Mouse (Mus musculus): ENCODE measurements at regions not wholly inside any gene's neighbourhood (a gene's known extent, or its start where the extent isn't known, plus 50 kb on each side); places are given as distances from the start of the nearest gene placed in this dataset.

DNA sequence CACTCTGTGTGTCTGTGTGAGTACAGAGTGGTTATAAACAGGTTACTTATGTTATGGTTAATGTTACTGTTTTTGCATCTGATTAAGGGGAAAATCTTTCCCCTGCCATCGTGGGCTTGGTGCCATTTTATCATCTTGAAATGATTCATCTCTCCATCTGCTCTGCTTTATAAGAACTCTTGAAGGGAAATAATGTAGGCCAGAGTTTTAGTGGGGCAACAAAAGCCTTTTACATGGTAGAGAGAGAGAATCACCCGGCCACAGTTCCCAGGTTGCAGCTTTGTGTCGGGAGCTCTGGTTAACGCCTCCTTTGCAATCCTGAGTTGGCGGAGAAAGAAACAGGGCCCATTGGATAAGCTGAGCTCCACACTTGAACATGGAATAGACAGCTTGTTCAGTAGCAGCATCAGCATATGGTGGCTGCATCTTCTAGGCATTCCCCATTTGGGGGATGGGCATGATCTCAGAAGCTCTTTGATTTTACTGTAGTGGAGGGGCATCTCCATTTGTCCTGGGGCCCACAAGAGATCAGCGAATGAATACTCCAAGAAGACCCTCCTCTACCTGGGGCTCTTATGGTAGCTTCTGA is 230.0 kb upstream of the Gm15217 start (continued):
- no peak for TF ChIP-seq MAFK (IDR thresholded peaks at IDR 0.05; ENCODE audit: borderline replicate concordance, low read depth, low read length)
- TF ChIP-seq ETS1 (IDR thresholded peaks at IDR 0.05; ENCODE audit: low read depth, low read length), result no peak

DNA sequence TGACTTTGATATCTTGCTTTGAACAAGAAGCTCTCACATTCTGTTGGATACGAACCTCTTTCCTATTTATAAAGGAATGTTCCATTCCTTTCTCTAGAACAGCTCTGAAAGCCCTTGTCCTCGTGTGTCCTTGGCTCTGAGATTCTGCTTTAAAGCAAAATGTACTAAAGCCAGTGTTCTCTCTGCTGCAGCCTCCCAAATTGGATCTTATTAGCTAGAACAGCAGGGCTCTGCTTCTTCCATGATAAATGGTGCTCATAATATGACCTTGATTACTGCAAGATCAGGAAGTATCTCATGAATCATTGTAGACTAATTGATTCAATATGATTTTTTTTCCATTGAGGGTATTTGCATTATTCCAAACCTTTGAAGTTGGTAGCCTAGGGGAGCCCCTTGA is 220.5 kb upstream of the Gm15217 start:
- DNase-seq (ENCODE audit: low read depth, low spot score), result no peak
- no peaks in the 10 kb centered on the region for H3K36me3 ChIP-seq (ENCODE audit: control insufficient read depth in 1 of 2, insufficient read depth in 2 of 2, low read length in 2 of 2)
- H3K9ac ChIP-seq (ENCODE audit: control insufficient read depth, low read depth, low read length, poor library complexity, severe bottlenecking), result no peak overlapping the region
- H3K27ac ChIP-seq (ENCODE audit: control insufficient read depth, low read depth, low read length), result no peak overlapping the region
- no peak overlapping the region for H3K4me3 ChIP-seq (ENCODE audit: control insufficient read depth in 1 of 2, insufficient read depth in 1 of 2, low read depth in 2 of 2, low read length in 2 of 2)
- no peaks in the 10 kb centered on the region for H3K9me3 ChIP-seq (replicated peaks; ENCODE audit: insufficient read depth, low read length)
- no peaks in the 10 kb centered on the region for H3K79me2 ChIP-seq (ENCODE audit: control insufficient read depth, insufficient read depth, low read length, poor library complexity)
- no peak for TF ChIP-seq ZKSCAN1 (IDR thresholded peaks at IDR 0.05; ENCODE audit: low read depth, low read length)
- no peak for TF ChIP-seq ZMIZ1 (IDR thresholded peaks at IDR 0.05; ENCODE audit: low read depth, low read length)
- no peak for TF ChIP-seq MAZ (IDR thresholded peaks at IDR 0.05; ENCODE audit: low read depth, low read length)
- no peak for TF ChIP-seq EP300 (IDR thresholded peaks at IDR 0.05; ENCODE audit: low read depth in 1 of 2, low read length in 2 of 2)
- no peak for TF ChIP-seq HCFC1 (IDR thresholded peaks at IDR 0.05; ENCODE audit: low read depth, low read length)
- no peak for TF ChIP-seq ETS1 (IDR thresholded peaks at IDR 0.05; ENCODE audit: low read depth, low read length)
- no peak for TF ChIP-seq BHLHE40 (IDR thresholded peaks at IDR 0.05; ENCODE audit: borderline replicate concordance, low read depth, low read length)
- no peak for TF ChIP-seq NRF1 (IDR thresholded peaks at IDR 0.05; ENCODE audit: insufficient read depth, low read depth, low read length, poor library complexity, severe bottlenecking)
- no peaks in the 10 kb centered on the region for H3K4me1 ChIP-seq (ENCODE audit: control insufficient read depth in 1 of 2, insufficient read depth in 2 of 2, low read length in 2 of 2)
- H3K27me3 ChIP-seq (ENCODE audit: control insufficient read depth in 1 of 2, insufficient read depth in 2 of 2, low read length in 2 of 2), result no peaks in the 10 kb centered on the region

DNA sequence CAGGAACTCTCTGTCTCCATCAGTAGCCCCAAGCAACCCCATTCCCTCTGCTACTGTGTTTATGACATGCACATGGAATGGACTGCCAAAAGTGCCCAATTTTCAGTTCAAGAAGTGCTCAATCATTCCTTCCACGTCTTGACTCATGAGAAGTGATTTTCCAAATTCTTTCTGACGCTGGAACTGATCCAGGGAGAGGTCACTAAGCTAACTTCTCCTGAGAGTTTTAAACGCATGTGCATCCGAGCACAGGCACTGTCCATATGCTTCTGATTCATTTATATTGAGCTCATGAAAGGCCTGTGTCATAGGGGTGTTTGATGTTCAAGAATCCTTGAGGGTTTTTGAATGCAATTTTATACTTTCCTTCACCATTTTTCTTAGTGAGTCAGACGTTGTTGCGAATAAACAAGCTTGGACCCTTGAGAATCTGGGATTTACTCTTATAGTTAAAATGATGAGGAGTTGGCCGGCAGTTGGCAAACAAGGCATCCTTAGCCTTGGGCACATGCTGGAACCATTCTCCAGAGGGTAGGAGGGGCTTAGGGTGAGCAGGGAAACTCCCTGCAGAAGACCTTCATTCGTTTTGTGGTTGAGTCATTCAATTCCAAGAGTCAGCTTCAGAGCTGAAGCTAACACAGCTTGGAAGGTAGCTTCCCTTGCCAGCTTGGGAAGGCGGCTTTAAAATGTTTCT is 206.9 kb upstream of the Gm15217 start:
- no peak overlapping the region for H3K9ac ChIP-seq (ENCODE audit: control insufficient read depth, low read depth, low read length, poor library complexity, severe bottlenecking)
- H3K27ac ChIP-seq (ENCODE audit: control insufficient read depth, low read depth, low read length), result no peak overlapping the region
- H3K36me3 ChIP-seq (ENCODE audit: control insufficient read depth in 1 of 2, insufficient read depth in 2 of 2, low read length in 2 of 2), result no peaks in the 10 kb centered on the region
- no peaks in the 10 kb centered on the region for H3K9me3 ChIP-seq (replicated peaks; ENCODE audit: insufficient read depth, low read length)
- no peaks in the 10 kb centered on the region for H3K79me2 ChIP-seq (ENCODE audit: control insufficient read depth, insufficient read depth, low read length, poor library complexity)
- no peaks in the 10 kb centered on the region for H3K27me3 ChIP-seq (ENCODE audit: control insufficient read depth in 1 of 2, insufficient read depth in 2 of 2, low read length in 2 of 2)
- no peak for DNase-seq (ENCODE audit: low read depth, low spot score)
- no peak overlapping the region for H3K4me3 ChIP-seq (ENCODE audit: control insufficient read depth in 1 of 2, insufficient read depth in 1 of 2, low read depth in 2 of 2, low read length in 2 of 2)
- no peaks in the 10 kb centered on the region for H3K4me1 ChIP-seq (ENCODE audit: control insufficient read depth in 1 of 2, insufficient read depth in 2 of 2, low read length in 2 of 2)
- TF ChIP-seq TCF12 (IDR thresholded peaks at IDR 0.05; ENCODE audit: low read depth, low read length) (no peak), ZC3H11A (IDR thresholded peaks at IDR 0.05; ENCODE audit: low read depth, low read length) (no peak), NRF1 (IDR thresholded peaks at IDR 0.05; ENCODE audit: insufficient read depth, low read depth, low read length, poor library complexity, severe bottlenecking) (no peak), MYB (IDR thresholded peaks at IDR 0.05; ENCODE audit: low read depth, low read length) (no peak)

Measured in MEL (cell line).